8 mouse cellular contexts compared by ENCODE assay signal in genomic region chr1:172499765-172500441, GRCm38 (mm10). TPM values are rescaled to one million over a fixed set of nuclear protein-coding genes. Genes with fewer than 3 reads are reported as not detected.
DNase-seq lines count a peak whose midpoint lies in the region; ATAC-seq lines count a peak whose summit lies in the region.

Gene Tagln2, plus strand, starts transcription at chr1:172500047.

- 0 out of 2 replicates have a peak, but pooled peaks cover 3% of the 10 kb centered on the region for H3K27me3 ChIP-seq in embryonic facial prominence, embryonic 14.5 days (replicated peaks; ENCODE audit: control insufficient read depth, insufficient read depth, low read length)
- peaks cover 15% of the 10 kb centered on the region; the same call in 1 of the 2 replicates for H3K27me3 ChIP-seq in heart, embryonic 12.5 days (replicated peaks)
- no peaks in the 10 kb centered on the region for H3K27me3 ChIP-seq in kidney, embryonic 16.5 days (ENCODE audit: insufficient read depth, low read length)

- H3K9ac ChIP-seq in embryonic facial prominence, embryonic 14.5 days (ENCODE audit: low read depth, low read length): peak within 1 kb of the TSS; percentile 72
- H3K9ac ChIP-seq in heart, embryonic 12.5 days: peak within 1 kb of the TSS; percentile 84
- peak within 1 kb of the TSS; percentile 69 for H3K9ac ChIP-seq in kidney, embryonic 16.5 days (replicated peaks; ENCODE audit: low read length)

- H3K9me3 ChIP-seq in embryonic facial prominence, embryonic 14.5 days (ENCODE audit: control insufficient read depth, low read length): no peaks in the 10 kb centered on the region
- no peaks in the 10 kb centered on the region for H3K9me3 ChIP-seq in heart, embryonic 12.5 days (replicated peaks)
- H3K9me3 ChIP-seq in kidney, embryonic 16.5 days (ENCODE audit: low read length): no peaks in the 10 kb centered on the region

- H3K36me3 ChIP-seq in embryonic facial prominence, embryonic 14.5 days (ENCODE audit: control insufficient read depth, insufficient read depth, low read length): peaks cover 32% of the 10 kb centered on the region
- H3K36me3 ChIP-seq in heart, embryonic 12.5 days: peaks cover 7% of the 10 kb centered on the region
- H3K36me3 ChIP-seq in kidney, embryonic 16.5 days (ENCODE audit: insufficient read depth, low read length): peaks cover 24% of the 10 kb centered on the region

- peaks cover 33% of the 10 kb centered on the region for H3K4me1 ChIP-seq in embryonic facial prominence, embryonic 14.5 days (ENCODE audit: control insufficient read depth, insufficient read depth, low read length)
- peaks cover 46% of the 10 kb centered on the region for H3K4me1 ChIP-seq in heart, embryonic 12.5 days (replicated peaks)
- peaks cover 43% of the 10 kb centered on the region for H3K4me1 ChIP-seq in kidney, embryonic 16.5 days (ENCODE audit: insufficient read depth, low read length)

- H3K4me2 ChIP-seq in embryonic facial prominence, embryonic 14.5 days (ENCODE audit: low read depth, low read length): peak within 1 kb of the TSS; percentile 69
- H3K4me2 ChIP-seq in heart, embryonic 12.5 days: peak within 1 kb of the TSS; percentile 77
- peak within 1 kb of the TSS; percentile 70 for H3K4me2 ChIP-seq in kidney, embryonic 16.5 days (replicated peaks; ENCODE audit: low read depth, low read length)

- H3K4me3 ChIP-seq in embryonic facial prominence, embryonic 14.5 days (ENCODE audit: low read depth, low read length): peak within 1 kb of the TSS; percentile 61
- peak within 1 kb of the TSS; percentile 67 for H3K4me3 ChIP-seq in heart, embryonic 12.5 days
- H3K4me3 ChIP-seq in kidney, embryonic 16.5 days (ENCODE audit: low read length): peak within 1 kb of the TSS; percentile 78

- DNase-seq in 3134 (ENCODE audit: extremely low read depth, insufficient read length, low spot score): peak; percentile 97
- peak; percentile 93 for DNase-seq in Muller cell, postnatal 12 days (ENCODE audit: inconsistent ontology term)
- DNase-seq in embryonic facial prominence, embryonic 14.5 days (ENCODE audit: low spot score): peak; percentile 89
- DNase-seq in lung, postnatal 14 days: peak; percentile 95
- DNase-seq in ovary, postnatal 14 days (ENCODE audit: low spot score): peak; percentile 74
- peak; percentile 86 to 87 for DNase-seq in urinary bladder, postnatal 4 days (ENCODE audit: low spot score in 2 of 2)

- peak within 1 kb of the TSS; percentile 77 for H3K27ac ChIP-seq in embryonic facial prominence, embryonic 14.5 days (replicated peaks; ENCODE audit: low read depth, low read length)
- peak within 1 kb of the TSS; percentile 86 for H3K27ac ChIP-seq in heart, embryonic 12.5 days (ENCODE audit: poor library complexity, severe bottlenecking)
- peak within 1 kb of the TSS; percentile 94 for H3K27ac ChIP-seq in kidney, embryonic 16.5 days (ENCODE audit: low read length)

- WGBS in embryonic facial prominence, embryonic 14.5 days: 4% methylated on average over 29 of the region's 30 CpGs
- WGBS in heart, embryonic 12.5 days: 2% methylated on average over 30 of the region's 30 CpGs
- WGBS in kidney, embryonic 16.5 days: 1% methylated on average over 30 of the region's 30 CpGs

- ATAC-seq in embryonic facial prominence, embryonic 14.5 days (ENCODE audit: low read depth): peak; percentile 69
- peak; percentile 72 for ATAC-seq in heart, embryonic 12.5 days (ENCODE audit: insufficient number of reproducible peaks, low FRiP score)
- peak; percentile 81 for ATAC-seq in kidney, embryonic 16.5 days (ENCODE audit: low FRiP score, low TSS enrichment)

RNA-seq across cellular contexts. Expression of gene Tagln2, which starts in this region (rescaled TPM):
- polyA plus RNA-seq in embryonic facial prominence, embryonic 14.5 days (2014; fragmentation: Nextera tagmentation; extraction: Ambion mirVana): 192 and 231 TPM in 2 replicates
- polyA plus RNA-seq in heart, embryonic 12.5 days (2016; fragmentation: Nextera tagmentation; extraction: Ambion mirVana): 351 and 387 TPM in 2 replicates
- polyA plus RNA-seq in kidney, embryonic 16.5 days (2015; fragmentation: Nextera tagmentation; extraction: Ambion mirVana): 280 and 282 TPM in 2 replicates

Comparison
In these comparisons a context has a peak if more than half of its experiments do, and no peak if none do; other contexts are left out.
1. Peak in every context shown above with its lines: DNase-seq, ATAC-seq, H3K4me3 ChIP-seq and H3K27ac ChIP-seq.